22 mouse cellular contexts compared by ENCODE assay signal in the genomic region with DNA sequence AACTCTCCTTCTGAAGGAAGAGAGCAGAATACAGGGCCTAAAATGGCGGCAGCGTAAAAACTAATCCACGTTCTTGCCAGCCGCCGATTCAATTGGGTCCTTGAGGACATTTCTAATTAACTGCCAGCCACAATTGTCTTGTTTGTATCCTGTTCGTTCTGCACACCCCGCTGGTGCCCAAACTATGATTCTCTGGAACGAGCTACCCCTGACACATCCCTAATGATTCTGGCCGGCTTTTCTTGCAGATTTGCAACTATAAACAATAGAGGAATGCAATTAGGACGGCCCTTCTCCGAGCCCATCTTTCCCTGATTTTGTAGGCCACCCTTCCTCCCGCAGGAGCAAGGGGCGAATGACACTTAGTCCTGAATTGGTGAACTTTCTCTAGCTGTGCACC.
"Had no signal": no experiment of that assay in that cellular context is flagged by ENCODE, and none has a peak within 500 bp of the region (broad histone marks: within the 10 kb centered on the region; RNA-seq: fewer than 3 reads in every experiment).

No protein-coding gene starts in this region.

- H3K36me3 ChIP-seq: liver, embryonic 15.5 days; midbrain, embryonic 13.5 days; midbrain, embryonic 15.5 days; neural tube, embryonic 13.5 days; neural tube, embryonic 15.5 days had no signal

- H3K4me3 ChIP-seq: liver, embryonic 15.5 days; lung, embryonic 15.5 days; megakaryocyte, embryonic 14.5 days; midbrain, embryonic 13.5 days; midbrain, embryonic 15.5 days; myocyte; neural tube, embryonic 13.5 days; neural tube, embryonic 15.5 days had no signal

- DNase-seq: liver, postnatal 0 days; lung, adult 2 months; lung, postnatal 14 days; lung, postnatal 36 days; right cerebral cortex, adult 18-20 months; right cerebral cortex, postnatal 25 days; right cerebral cortex, postnatal 4 days; spleen, adult 18-20 months; thymus, adult 18-20 months; thymus, postnatal 14 days; thymus, postnatal 36 days had no signal

- ATAC-seq: liver, postnatal 0 days; lung, postnatal 0 days; midbrain, embryonic 13.5 days; midbrain, embryonic 15.5 days had no signal

- H3K9me3 ChIP-seq: liver, embryonic 15.5 days; lung, embryonic 15.5 days; midbrain, embryonic 13.5 days; midbrain, embryonic 15.5 days; neural tube, embryonic 13.5 days; neural tube, embryonic 15.5 days had no signal

- H3K27ac ChIP-seq: liver, embryonic 15.5 days; lung, embryonic 15.5 days; macrophage; midbrain, embryonic 13.5 days; midbrain, embryonic 15.5 days; neural tube, embryonic 13.5 days; neural tube, embryonic 15.5 days had no signal

- H3K4me1 ChIP-seq: liver, embryonic 15.5 days; lung, embryonic 15.5 days; megakaryocyte, embryonic 14.5 days; midbrain, embryonic 13.5 days; midbrain, embryonic 15.5 days; neural tube, embryonic 13.5 days; neural tube, embryonic 15.5 days had no signal

- H3K4me2 ChIP-seq: liver, embryonic 15.5 days; lung, embryonic 15.5 days; midbrain, embryonic 11.5 days; midbrain, embryonic 13.5 days; midbrain, embryonic 15.5 days; neural tube, embryonic 13.5 days; neural tube, embryonic 15.5 days had no signal

- H3K27me3 ChIP-seq: liver, embryonic 15.5 days; lung, embryonic 15.5 days; midbrain, embryonic 13.5 days; midbrain, embryonic 15.5 days; neural tube, embryonic 13.5 days; neural tube, embryonic 15.5 days had no signal

- H3K9ac ChIP-seq: liver, embryonic 15.5 days; liver, postnatal 0 days; lung, embryonic 15.5 days; midbrain, embryonic 13.5 days; midbrain, embryonic 15.5 days; neural tube, embryonic 13.5 days; neural tube, embryonic 15.5 days had no signal
